8 mouse cellular contexts compared by ENCODE assay signal in the genomic region with DNA sequence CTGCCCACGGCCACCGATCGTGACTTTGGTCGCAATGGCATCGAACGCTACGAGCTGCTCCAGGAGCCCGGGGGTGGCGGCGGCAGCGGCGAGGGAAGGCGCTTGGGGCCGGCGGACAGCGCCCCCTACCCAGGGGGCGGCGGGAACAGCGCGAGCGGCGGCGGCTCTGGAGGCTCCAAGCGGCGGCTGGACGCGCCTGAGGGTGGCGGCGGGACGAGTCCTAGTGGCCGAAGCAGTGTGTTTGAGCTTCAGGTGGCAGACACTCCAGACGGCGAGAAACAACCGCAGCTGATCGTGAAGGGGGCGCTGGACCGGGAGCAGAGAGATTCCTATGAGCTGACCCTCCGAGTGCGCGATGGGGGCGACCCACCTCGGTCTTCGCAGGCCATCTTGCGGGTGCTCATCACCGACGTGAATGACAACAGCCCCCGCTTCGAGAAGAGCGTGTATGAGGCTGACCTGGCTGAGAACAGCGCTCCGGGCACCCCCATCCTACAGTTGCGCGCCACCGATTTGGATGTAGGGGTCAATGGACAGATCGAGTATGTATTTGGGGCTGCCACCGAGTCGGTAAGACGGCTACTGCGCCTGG. TPM values are rescaled to one million over a fixed set of nuclear protein-coding genes. Genes with fewer than 3 reads are reported as not detected.
DNase-seq lines count a peak whose midpoint lies in the region; ATAC-seq and TF ChIP-seq lines count a peak whose summit lies in the region.

No protein-coding gene starts in this region.

- no peak overlapping the region for H3K9ac ChIP-seq in ES-E14 (ENCODE audit: insufficient read depth, low read depth, low read length, poor library complexity, severe bottlenecking)
- H3K9ac ChIP-seq in forebrain, embryonic 16.5 days (replicated peaks; ENCODE audit: low read depth, low read length): peak overlapping the region; percentile 80

- peak overlapping the region; percentile 95 for H3K4me2 ChIP-seq in forebrain, embryonic 16.5 days (ENCODE audit: low read length)

- H3K4me3 ChIP-seq in ES-E14 (ENCODE audit: insufficient read depth in 1 of 2, low read depth in 1 of 2, low read length in 2 of 2, poor library complexity in 1 of 2, severe bottlenecking in 1 of 2): peak overlapping the region; percentile 10 to 18; a peak in 3 of 4 replicates
- peak overlapping the region; percentile 79 for H3K4me3 ChIP-seq in forebrain, embryonic 16.5 days (replicated peaks; ENCODE audit: low read length)
- peak overlapping the region; percentile 69 for H3K4me3 ChIP-seq in hindbrain, embryonic 10.5 days
- H3K4me3 ChIP-seq in left cerebral cortex, adult 2 months: peak overlapping the region; percentile 86
- H3K4me3 ChIP-seq in macrophage (ENCODE audit: inconsistent target): peak overlapping the region; percentile 56

- no peak for ATAC-seq in forebrain, embryonic 16.5 days
- ATAC-seq in megakaryocyte-erythroid progenitor cell, adult 5-6 weeks (replicated peaks; ENCODE audit: low FRiP score, low TSS enrichment, poor library complexity, severe bottlenecking): no peak

- H3K4me1 ChIP-seq in ES-E14 (ENCODE audit: control insufficient read depth in 2 of 2, insufficient read depth in 2 of 2, low read length in 2 of 2, poor library complexity in 1 of 2): peaks cover 0 to 5% of the 10 kb centered on the region in 2 experiments; a peak in 1 of 4 replicates
- peaks cover 28% of the 10 kb centered on the region for H3K4me1 ChIP-seq in forebrain, embryonic 16.5 days (replicated peaks; ENCODE audit: control insufficient read depth, insufficient read depth, low read length)
- H3K4me1 ChIP-seq in hindbrain, embryonic 10.5 days (replicated peaks): peaks cover 26% of the 10 kb centered on the region

- no peak for DNase-seq in ES-E14 (ENCODE audit: low read depth, low spot score)
- peak; percentile 21 for DNase-seq in adrenal gland, postnatal 4 days (ENCODE audit: low spot score in 2 of 2)
- DNase-seq in hindbrain, embryonic 10.5 days (ENCODE audit: low spot score): peak; percentile 62
- DNase-seq in left cerebral cortex, adult 2 months (ENCODE audit: extremely low spot score in 1 of 2, low spot score in 2 of 2): peak; percentile 80
- DNase-seq in right cerebral cortex, postnatal 4 days: peak; percentile 76

- no peak overlapping the region for H3K27ac ChIP-seq in ES-E14 (ENCODE audit: insufficient read depth, low read depth, low read length, poor library complexity, severe bottlenecking)
- 0 out of 2 replicates have a peak overlapping the region, but pooled peaks have one; percentile 82 for H3K27ac ChIP-seq in forebrain, embryonic 16.5 days (ENCODE audit: low read length)
- peak overlapping the region; percentile 89 for H3K27ac ChIP-seq in hindbrain, embryonic 10.5 days
- H3K27ac ChIP-seq in left cerebral cortex, adult 2 months: peak overlapping the region; percentile 89
- H3K27ac ChIP-seq in macrophage: no peak overlapping the region

- TF ChIP-seq CTCF in left cerebral cortex, adult 2 months (IDR thresholded peaks at IDR 0.05): peak; percentile 68

- intact Hi-C loops in left cerebral cortex, adult 2 months (cut with DNase I): loop anchor here (5.0 to 10.0 kb wide), 11 partner anchors 98 to 1512 kb away; no protein-coding TSS in a partner anchor

- H3K79me2 ChIP-seq in macrophage (ENCODE audit: inconsistent target): peaks cover 16% of the 10 kb centered on the region; the same call in 1 of the 2 replicates

- no peaks in the 10 kb centered on the region for H3K36me3 ChIP-seq in ES-E14 (ENCODE audit: control insufficient read depth, insufficient read depth, low read length, poor library complexity, severe bottlenecking)
- H3K36me3 ChIP-seq in forebrain, embryonic 16.5 days (ENCODE audit: control insufficient read depth, insufficient read depth): no peaks in the 10 kb centered on the region
- H3K36me3 ChIP-seq in hindbrain, embryonic 10.5 days: no peaks in the 10 kb centered on the region
- H3K36me3 ChIP-seq in macrophage (ENCODE audit: inconsistent target): no peaks in the 10 kb centered on the region

- no peaks in the 10 kb centered on the region for H3K27me3 ChIP-seq in forebrain, embryonic 16.5 days (replicated peaks; ENCODE audit: control insufficient read depth, insufficient read depth, low read length)
- H3K27me3 ChIP-seq in hindbrain, embryonic 10.5 days (ENCODE audit: insufficient read depth, poor library complexity, severe bottlenecking): peaks cover 45% of the 10 kb centered on the region

- H3K9me3 ChIP-seq in ES-E14 (ENCODE audit: control insufficient read depth, insufficient read depth, low read depth, low read length): no peaks in the 10 kb centered on the region
- no peaks in the 10 kb centered on the region for H3K9me3 ChIP-seq in forebrain, embryonic 16.5 days (ENCODE audit: control insufficient read depth, low read length)
- no peaks in the 10 kb centered on the region for H3K9me3 ChIP-seq in hindbrain, embryonic 10.5 days

- in situ Hi-C loops in ES-E14 (cut with MboI; ENCODE audit: low sequenced_read_pairs in 2 of 2, unreplicated experiment in 2 of 2): no loop called here

- 1% methylated on average over 59 of the region's 59 CpGs for WGBS in forebrain, embryonic 16.5 days
- 1% methylated on average over 59 of the region's 59 CpGs for WGBS in hindbrain, embryonic 10.5 days
- WGBS in macrophage (ENCODE audit: missing documents): 3% methylated on average over 58 of the region's 59 CpGs

TF ChIP-seq in ES-E14, 5 proteins besides CTCF, POLR2A, EP300 and RAD21:
- no peak for TF ChIP-seq ZC3H11A (IDR thresholded peaks at IDR 0.05; ENCODE audit: borderline replicate concordance, low read depth, low read length)

RNA-seq across cellular contexts. Expression of a gene that starts 1.9 kb away (rescaled TPM):
- total RNA-seq in ES-E14 (2012; rRNA removed): 1.4 and 11.9 TPM in 2 replicates
- 10 to 100 TPM; 10.0 to 14.8 TPM for total RNA-seq in adrenal gland, postnatal 4 days (2021)
- polyA plus RNA-seq in forebrain, embryonic 16.5 days (2015; fragmentation: Nextera tagmentation; extraction: Ambion mirVana): 11.4 and 16.0 TPM in 2 replicates
- 4.2 and 6.3 TPM in 2 replicates for polyA plus RNA-seq in hindbrain, embryonic 10.5 days (2016; fragmentation: Nextera tagmentation; extraction: Ambion mirVana)
- total RNA-seq in left cerebral cortex, adult 2 months (2021): 100 to 1,000 TPM; 169 to 170 TPM
- 10 to 100 TPM in 14 of 26 experiments, 1 to 10 TPM in 12; 3.2 to 40.9 (median 12.6) TPM for total RNA-seq in macrophage (2018; cell fraction: chromatin; rRNA removed)
- 1 to 10 TPM in 20 of 26 experiments, under 1 TPM in 6; 0.68 to 7.4 (median 1.6) TPM for total RNA-seq in macrophage (2018; cell fraction: cytosol; rRNA removed)
- 10 to 100 TPM in 11 of 26 experiments, 1 to 10 TPM in 15; 2.3 to 44.7 (median 6.4) TPM for total RNA-seq in macrophage (2018; cell fraction: nucleus; rRNA removed)
- 0.53 to 11.3 TPM (median 1.2 TPM) in 3 replicates for polyA plus RNA-seq in macrophage (2018)
- total RNA-seq in megakaryocyte-erythroid progenitor cell, adult 5-6 weeks (2014; fragmentation: Nextera tagmentation): 5.7 and 10.0 TPM in 2 replicates
- total RNA-seq in megakaryocyte-erythroid progenitor cell, adult 5-6 weeks (2017): 8.5 and 12.4 TPM in 2 replicates

Comparison
In these comparisons a context has a peak if more than half of its experiments do, and no peak if none do; other contexts are left out.
1. H3K27ac ChIP-seq: peak in forebrain, embryonic 16.5 days (single experiment), hindbrain, embryonic 10.5 days (single experiment) and left cerebral cortex, adult 2 months (single experiment); none in ES-E14 (single experiment) and macrophage (single experiment).
2. H3K4me3 ChIP-seq: peak in every context shown above with its lines; median percentile 86 in left cerebral cortex, adult 2 months; 79 in forebrain, embryonic 16.5 days; 69 in hindbrain, embryonic 10.5 days; 56 in macrophage; 14 in ES-E14.
3. RNA of a gene that starts 1.9 kb away (total RNA-seq): 169 to 170 TPM in left cerebral cortex, adult 2 months; 10.0 to 14.8 TPM in adrenal gland, postnatal 4 days, 5.7 to 12.4 TPM in megakaryocyte-erythroid progenitor cell, adult 5-6 weeks and 1.4 to 11.9 TPM in ES-E14; every median in the first group is over 10 times any median in the second.